Mouse (Mus musculus) CH12.LX (cell line): ENCODE measurements at regions not wholly inside any gene's neighbourhood (a gene's known extent, or its start where the extent isn't known, plus 50 kb on each side); places are given as distances from the start of the nearest gene placed in this dataset.

Experiments
- DNase-seq: peaks from one replicate; pipeline ENCODE4 v3.0.0-alpha.2; 2013; ENCODE audit errors: extremely low read depth
- H3K27ac ChIP-seq: 2 replicates; pipeline ENCODE4 v1.5.1; 2012; ENCODE audit warnings: low read depth, mild to moderate bottlenecking, control low read depth, moderate library complexity; ENCODE audit not compliant: insufficient read depth
- H3K27me3 ChIP-seq: replicated peaks from 2 replicates; pipeline ENCODE3; 2012; ENCODE audit warnings: inconsistent platforms
- H3K36me3 ChIP-seq, 2 experiments: replicated peaks in 1 of 2; 2 replicates each; pipeline versions ENCODE3 to v1.6.1; 2012; ENCODE audit warnings: inconsistent platforms in 1 of 2, low read length in 1 of 2, mild to moderate bottlenecking in 1 of 2, mixed read lengths in 1 of 2, moderate library complexity in 1 of 2; ENCODE audit not compliant: control insufficient read depth in 1 of 2, insufficient read depth in 1 of 2
- H3K4me1 ChIP-seq, 2 experiments: 2 replicates each; pipeline ENCODE4 v1.6.1; 2012; ENCODE audit warnings: inconsistent platforms in 1 of 2, moderate library complexity in 1 of 2; ENCODE audit not compliant: insufficient read depth in 2 of 2, control insufficient read depth in 1 of 2
- H3K4me2 ChIP-seq: 2 replicates; pipeline ENCODE4 v1.6.1; 2012; ENCODE audit warnings: low read depth, mild to moderate bottlenecking, control low read depth; ENCODE audit not compliant: poor library complexity, insufficient read depth, severe bottlenecking
- H3K4me3 ChIP-seq, 3 experiments: fragments of 150-350 bp in 1 of 3; sonication (generic) in 1 of 3; replicated peaks in 1 of 3; 2 replicates each; pipeline versions ENCODE3 to v1.5.1; 2011 to 2012; ENCODE audit warnings: low read depth in 2 of 3, low read length in 2 of 3, mild to moderate bottlenecking in 2 of 3, moderate library complexity in 2 of 3, control low read depth in 1 of 3, improper control_type of control experiment in 1 of 3, inconsistent platforms in 1 of 3, mixed read lengths in 1 of 3; ENCODE audit not compliant: poor library complexity in 1 of 3
- H3K79me2 ChIP-seq: replicated peaks from 2 replicates; pipeline ENCODE4 v1.6.1; 2012; ENCODE audit warnings: mild to moderate bottlenecking, moderate library complexity; ENCODE audit not compliant: control insufficient read depth, poor library complexity, insufficient read depth, severe bottlenecking; ENCODE audit errors: extremely low read depth
- H3K9ac ChIP-seq: 2 replicates; pipeline ENCODE4 v1.6.1; 2012; ENCODE audit warnings: low read depth, mild to moderate bottlenecking, control low read depth, moderate library complexity; ENCODE audit not compliant: insufficient read depth
- H3K9me3 ChIP-seq: replicated peaks from 2 replicates; pipeline ENCODE3; 2012; ENCODE audit warnings: low read length, inconsistent platforms, mixed read lengths
- BHLHE40 ChIP-seq: IDR thresholded peaks from 2 replicates; pipeline ENCODE4 v1.6.1; 2011; ENCODE audit warnings: mild to moderate bottlenecking, low read depth, low read length, improper control_type of control experiment
- CHD1 ChIP-seq: IDR thresholded peaks from 2 replicates; pipeline ENCODE4 v1.6.1; 2012; ENCODE audit warnings: low read depth, low read length, improper control_type of control experiment, inconsistent platforms
- CTCF ChIP-seq, 2 experiments: IDR thresholded peaks in 1 of 2; conservative IDR thresholded peaks in 1 of 2; 2 replicates each; pipeline ENCODE4 v1.5.1; 2011 to 2012; ENCODE audit warnings: low read depth in 2 of 2, low read length in 2 of 2, improper control_type of control experiment in 1 of 2, inconsistent platforms in 1 of 2, mild to moderate bottlenecking in 1 of 2, moderate library complexity in 1 of 2
- ELF1 ChIP-seq: IDR thresholded peaks from 2 replicates; pipeline ENCODE4 v1.6.1; 2014; ENCODE audit warnings: low read depth, mild to moderate bottlenecking, inconsistent platforms, low read length, improper control_type of control experiment
- GABPA ChIP-seq: IDR thresholded peaks from 2 replicates; pipeline ENCODE4 v1.6.1; 2012; ENCODE audit warnings: low read depth, low read length, improper control_type of control experiment, inconsistent platforms; ENCODE audit not compliant: insufficient replicate concordance
- IRF4 ChIP-seq: IDR thresholded peaks from 2 replicates; pipeline ENCODE4 v1.6.1; 2014; ENCODE audit warnings: low read depth, mild to moderate bottlenecking, inconsistent platforms, low read length, improper control_type of control experiment
- JUN ChIP-seq: IDR thresholded peaks from 2 replicates; pipeline ENCODE4 v1.6.1; 2011; ENCODE audit warnings: low read depth, mild to moderate bottlenecking, low read length, improper control_type of control experiment, moderate library complexity; ENCODE audit not compliant: insufficient read depth
- JUND ChIP-seq: conservative IDR thresholded peaks from 2 replicates; pipeline ENCODE4 v1.6.1; 2011; ENCODE audit warnings: low read depth, low read length, improper control_type of control experiment
- MAFK ChIP-seq: IDR thresholded peaks from 2 replicates; pipeline ENCODE4 v1.6.1; 2011; ENCODE audit warnings: low read length, improper control_type of control experiment; ENCODE audit not compliant: insufficient replicate concordance
- MAX ChIP-seq: IDR thresholded peaks from 2 replicates; pipeline ENCODE4 v1.6.1; 2011; ENCODE audit warnings: low read length, improper control_type of control experiment
- MEF2A ChIP-seq: IDR thresholded peaks from 2 replicates; pipeline ENCODE4 v1.6.1; 2014; ENCODE audit warnings: low read depth, mild to moderate bottlenecking, inconsistent platforms, low read length, improper control_type of control experiment, borderline replicate concordance
- MYC ChIP-seq: IDR thresholded peaks from 2 replicates; pipeline ENCODE4 v1.6.1; 2011; ENCODE audit warnings: low read depth, mild to moderate bottlenecking, improper control_type of control experiment, low read length
- NELFE ChIP-seq: IDR thresholded peaks from 2 replicates; pipeline ENCODE4 v1.6.1; 2011; ENCODE audit warnings: low read depth, low read length, improper control_type of control experiment
- NRF1 ChIP-seq: IDR thresholded peaks from 2 replicates; pipeline ENCODE4 v1.6.1; 2014; ENCODE audit warnings: low read depth, mild to moderate bottlenecking, inconsistent platforms, low read length, improper control_type of control experiment, moderate library complexity
- POLR2A ChIP-seq: IDR thresholded peaks from 2 replicates; pipeline ENCODE4 v1.6.1; 2011; ENCODE audit warnings: low read depth, mild to moderate bottlenecking, improper control_type of control experiment, low read length
- RAD21 ChIP-seq: IDR thresholded peaks from 2 replicates; pipeline ENCODE4 v1.6.1; 2011; ENCODE audit warnings: low read depth, mild to moderate bottlenecking, low read length, improper control_type of control experiment, moderate library complexity
- RCOR1 ChIP-seq: conservative IDR thresholded peaks from 2 replicates; pipeline ENCODE4 v1.6.1; 2012; ENCODE audit warnings: low read depth, mild to moderate bottlenecking, inconsistent platforms, low read length, improper control_type of control experiment
- SIN3A ChIP-seq: IDR thresholded peaks from 2 replicates; pipeline ENCODE4 v1.6.1; 2012; ENCODE audit warnings: low read length, improper control_type of control experiment, inconsistent platforms
- SMC3 ChIP-seq: IDR thresholded peaks from 2 replicates; pipeline ENCODE4 v1.6.1; 2011; ENCODE audit warnings: low read depth, low read length, improper control_type of control experiment
- TCF12 ChIP-seq: IDR thresholded peaks from 2 replicates; pipeline ENCODE4 v1.6.1; 2014; ENCODE audit warnings: low read depth, mild to moderate bottlenecking, inconsistent platforms, low read length, improper control_type of control experiment
- UBTF ChIP-seq: IDR thresholded peaks from 2 replicates; pipeline ENCODE4 v1.6.1; 2012; ENCODE audit warnings: low read depth, mild to moderate bottlenecking, inconsistent platforms, low read length, improper control_type of control experiment, moderate library complexity
- USF1 ChIP-seq: IDR thresholded peaks from 2 replicates; pipeline ENCODE4 v1.6.1; 2014; ENCODE audit warnings: low read depth, mild to moderate bottlenecking, inconsistent platforms, low read length, improper control_type of control experiment
- ZMIZ1 ChIP-seq: IDR thresholded peaks from 2 replicates; pipeline ENCODE4 v1.6.1; 2012; ENCODE audit warnings: low read depth, mild to moderate bottlenecking, inconsistent platforms, low read length, improper control_type of control experiment
- ZNF384 ChIP-seq: IDR thresholded peaks from 2 replicates; pipeline ENCODE4 v1.6.1; 2012; ENCODE audit warnings: low read depth, low read length, improper control_type of control experiment, inconsistent platforms
- dilution Hi-C: fragments of 300-500 bp; cut with MboI; formaldehyde crosslinking; loops from 2 replicates; pipeline ENCODE4 v1.14.3; 2020; ENCODE audit warnings: low sequenced_read_pairs; ENCODE audit not compliant: extremely low pct_unique_long_range_greater_than_20kb, extremely low pct_ligation_motif_present
- in situ Hi-C: fragments of 300-500 bp; cut with MboI; formaldehyde crosslinking; loops from 3 replicates; pipeline ENCODE4 v1.14.3; 2019; ENCODE audit warnings: low sequenced_read_pairs, low pct_ligation_motif_present, low pct_unique_long_range_greater_than_20kb, mixed read lengths

- dilution Hi-C loops = no loop called here
- Histone ChIP-seq H3K4me3 (no peak overlapping the region), H3K27me3 (no peaks in the 10 kb centered on the region), H3K9ac (no peak overlapping the region), H3K4me2 (no peak overlapping the region; the same call in 1 of the 2 replicates), H3K9me3 (no peaks in the 10 kb centered on the region), H3K4me1 (peaks cover 0 to 4% of the 10 kb centered on the region in 2 experiments; a peak in 2 of 4 replicates), H3K27ac (no peak overlapping the region), H3K79me2 (no peaks in the 10 kb centered on the region), H3K36me3 (no peaks in the 10 kb centered on the region)
- in situ Hi-C loops = no loop called here
- TF ChIP-seq CTCF (conservative IDR thresholded peaks at IDR 0.05 in 1 of 2, IDR thresholded peaks at IDR 0.05 in 1 of 2; ENCODE audit: low read depth in 2 of 2, low read length in 2 of 2) (peak in 1 of 2 experiments; percentile 40; a peak in 2 of 4 replicates), SMC3 (peak; percentile 29; the same call in 1 of the 2 replicates), MAX (no peak), MYC (no peak), RCOR1 (no peak), RAD21 (peak; percentile 38), UBTF (no peak), BHLHE40 (no peak)
- DNase-seq = no peak
Observed at GRCm38 (mm10) chr19:54206819-54207218, 162.9 kb downstream of the Adra2a start.

- H3K4me1 ChIP-seq = peaks cover 0 to 1% of the 10 kb centered on the region in 2 experiments; a peak in 2 of 4 replicates
- no peaks in the 10 kb centered on the region for H3K79me2 ChIP-seq
- no peak for DNase-seq
- no peak overlapping the region for H3K4me3 ChIP-seq
- H3K36me3 ChIP-seq = no peaks in the 10 kb centered on the region
- in situ Hi-C loops (no loop called here), dilution Hi-C loops (no loop called here)
- H3K27ac ChIP-seq = no peak overlapping the region
- no peak overlapping the region for H3K9ac ChIP-seq
- H3K27me3 ChIP-seq = no peaks in the 10 kb centered on the region
- H3K9me3 ChIP-seq = no peaks in the 10 kb centered on the region
- TF ChIP-seq SIN3A (no peak), CTCF (conservative IDR thresholded peaks at IDR 0.05 in 1 of 2, IDR thresholded peaks at IDR 0.05 in 1 of 2; ENCODE audit: low read depth in 2 of 2, low read length in 2 of 2) (no peak), MAX (no peak), CHD1 (no peak), NELFE (no peak), POLR2A (no peak), MEF2A (no peak), ZNF384 (no peak), IRF4 (no peak), GABPA (no peak), MAFK (no peak), USF1 (no peak), ELF1 (no peak), SMC3 (no peak), JUND (no peak), ZMIZ1 (no peak), NRF1 (no peak), JUN (no peak), TCF12 (no peak), RAD21 (no peak)
- H3K4me2 ChIP-seq = no peak overlapping the region
Observed at GRCm38 (mm10) chr19:54212169-54212568, 168.2 kb downstream of the Adra2a start.
